In the genomic region with DNA sequence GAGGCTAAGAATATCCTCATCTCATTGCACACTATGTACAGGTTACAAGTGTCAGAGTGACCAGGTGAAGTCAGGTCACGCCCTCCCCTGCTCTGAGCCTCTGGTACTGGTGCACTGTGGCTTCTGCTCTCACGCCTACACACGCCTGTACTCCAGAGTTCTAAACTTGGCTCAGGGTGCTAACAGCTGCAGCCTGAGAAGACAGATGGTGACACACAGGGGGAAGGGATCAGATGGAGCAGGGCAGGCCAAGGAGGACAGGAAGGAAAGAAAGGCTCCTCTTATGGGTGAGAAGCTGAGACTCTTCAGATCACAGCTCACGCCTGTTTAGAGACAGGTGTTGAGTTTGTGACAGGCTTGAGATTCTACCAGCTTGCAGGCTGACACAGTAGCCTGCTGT, we compare ENCODE assay signal across 9 mouse cellular contexts. TPM values are rescaled to one million over a fixed set of nuclear protein-coding genes. Genes with fewer than 3 reads are reported as not detected.
DNase-seq lines count a peak whose midpoint lies in the region; ATAC-seq and TF ChIP-seq lines count a peak whose summit lies in the region.
"Had no signal": no experiment of that assay in that cellular context is flagged by ENCODE, and none has a peak within 500 bp of the region (broad histone marks: within the 10 kb centered on the region; RNA-seq: fewer than 3 reads in every experiment).

No protein-coding gene starts in this region.

- TF ChIP-seq CTCF in layer of hippocampus, adult 2 months (conservative IDR thresholded peaks at IDR 0.05): no peak
- TF ChIP-seq CTCF in brain, embryonic 14.5 days (IDR thresholded peaks at IDR 0.05; ENCODE audit: borderline replicate concordance, extremely low read depth, insufficient read depth, insufficient read length): no peak
- TF ChIP-seq CTCF in thymus, adult 2 months (IDR thresholded peaks at IDR 0.05; ENCODE audit: borderline replicate concordance, control insufficient read depth, extremely low read depth, insufficient read depth, low read length, poor library complexity): no peak

- peak in 1 of 2 experiments; percentile 50 for DNase-seq in layer of hippocampus, adult 2 months (ENCODE audit: low spot score in 2 of 2)
- DNase-seq in layer of hippocampus, adult 9-10 months (ENCODE audit: low spot score): no peak
- peak; percentile 9 for DNase-seq in brain, embryonic 14.5 days (ENCODE audit: low read depth)
- DNase-seq in gastrocnemius, adult 8-10 months (ENCODE audit: low spot score in 2 of 2): peak; percentile 53 to 67
- peak; percentile 42 for DNase-seq in thymus, adult 2 months
- no peak for DNase-seq in adrenal gland, postnatal 36 days
- DNase-seq: lung, adult 2 months had no signal

- TF ChIP-seq POLR2A in brain, embryonic 14.5 days (IDR thresholded peaks at IDR 0.05; ENCODE audit: borderline replicate concordance, extremely low read depth, insufficient read depth, insufficient read length, poor library complexity, severe bottlenecking): no peak
- TF ChIP-seq POLR2A in thymus, adult 2 months (IDR thresholded peaks at IDR 0.05; ENCODE audit: control insufficient read depth, extremely low read depth, insufficient read depth, low read length, poor library complexity): no peak

- no peak overlapping the region for H3K4me3 ChIP-seq in layer of hippocampus, adult 2 months
- no peak overlapping the region for H3K4me3 ChIP-seq in thymus, adult 2 months (ENCODE audit: control insufficient read depth, insufficient read depth, low read length)
- no peak overlapping the region for H3K4me3 ChIP-seq in midbrain, embryonic 16.5 days (ENCODE audit: low read depth, low read length)
- H3K4me3 ChIP-seq: midbrain, embryonic 12.5 days had no signal

- H3K4me1 ChIP-seq in thymus, adult 2 months (replicated peaks; ENCODE audit: control insufficient read depth, insufficient read depth, low read length): peaks cover 26% of the 10 kb centered on the region
- H3K4me1 ChIP-seq in midbrain, embryonic 16.5 days (ENCODE audit: control insufficient read depth, insufficient read depth, low read length): no peaks in the 10 kb centered on the region
- H3K4me1 ChIP-seq: midbrain, embryonic 12.5 days had no signal

- no peak overlapping the region for H3K9ac ChIP-seq in midbrain, embryonic 16.5 days (ENCODE audit: low read depth, low read length)
- H3K9ac ChIP-seq: midbrain, embryonic 12.5 days had no signal

- no peaks in the 10 kb centered on the region for H3K9me3 ChIP-seq in midbrain, embryonic 16.5 days (replicated peaks; ENCODE audit: control insufficient read depth, low read length, poor library complexity, severe bottlenecking)
- H3K9me3 ChIP-seq: midbrain, embryonic 12.5 days had no signal

- WGBS in thymus, adult 2 months: 19% methylated on average over 4 of the region's 4 CpGs
- WGBS in midbrain, embryonic 16.5 days: 88% methylated on average over 4 of the region's 4 CpGs

- peaks cover 7% of the 10 kb centered on the region; the same call in 1 of the 2 replicates for H3K36me3 ChIP-seq in thymus, adult 2 months (ENCODE audit: control insufficient read depth, insufficient read depth, low read length)
- H3K36me3 ChIP-seq in midbrain, embryonic 16.5 days (ENCODE audit: control insufficient read depth, insufficient read depth, low read length): no peaks in the 10 kb centered on the region

- H3K4me2 ChIP-seq in midbrain, embryonic 16.5 days (ENCODE audit: low read length): no peak overlapping the region
- H3K4me2 ChIP-seq: midbrain, embryonic 12.5 days had no signal

- ATAC-seq in midbrain, embryonic 16.5 days: no peak

- no peaks in the 10 kb centered on the region for H3K27me3 ChIP-seq in thymus, adult 2 months (ENCODE audit: control insufficient read depth, insufficient read depth, low read length)
- H3K27me3 ChIP-seq in midbrain, embryonic 16.5 days (ENCODE audit: control insufficient read depth, insufficient read depth, low read depth, low read length): no peaks in the 10 kb centered on the region
- H3K27me3 ChIP-seq: midbrain, embryonic 12.5 days had no signal

- peak overlapping the region; percentile 51; the same call in 1 of the 2 replicates for H3K27ac ChIP-seq in layer of hippocampus, adult 2 months
- peak overlapping the region; percentile 56 for H3K27ac ChIP-seq in thymus, adult 2 months (ENCODE audit: control insufficient read depth, insufficient read depth, low read length)
- no peak overlapping the region for H3K27ac ChIP-seq in midbrain, embryonic 16.5 days (ENCODE audit: low read length)
- H3K27ac ChIP-seq: midbrain, embryonic 12.5 days had no signal

RNA-seq across cellular contexts. Expression of a gene that starts 7.7 kb away (rescaled TPM):
- 10 to 100 TPM; 10.2 to 15.4 TPM for total RNA-seq in layer of hippocampus, adult 2 months (2021)
- polyA plus RNA-seq in brain, embryonic 14.5 days (2012; rRNA removed): 15.2 and 22.5 TPM in 2 replicates
- total RNA-seq in gastrocnemius, adult 8-10 months (2022): 10 to 100 TPM in 2 of 4 experiments, 1 to 10 TPM in 2; 6.8 to 14.2 (median 8.6) TPM
- 33.1 and 39.4 TPM in 2 replicates for polyA plus RNA-seq in thymus, adult 2 months (2012; rRNA removed)
- total RNA-seq in adrenal gland, postnatal 36 days (2021): 10 to 100 TPM in 1 of 2 experiments, 1 to 10 TPM in 1; 6.7 to 11.3 TPM
- 10.5 and 11.3 TPM in 2 replicates for polyA plus RNA-seq in midbrain, embryonic 16.5 days (2015; fragmentation: Nextera tagmentation; extraction: Ambion mirVana)

RNA-seq across cellular contexts. Expression of a gene that starts 11.6 kb away (rescaled TPM):
- total RNA-seq in layer of hippocampus, adult 2 months (2021): 100 to 1,000 TPM; 162 to 165 TPM
- polyA plus RNA-seq in brain, embryonic 14.5 days (2012; rRNA removed): 196 and 230 TPM in 2 replicates
- 10 to 100 TPM in 1 of 4 experiments, 1 to 10 TPM in 3; 8.4 to 11.5 (median 9.7) TPM for total RNA-seq in gastrocnemius, adult 8-10 months (2022)
- polyA plus RNA-seq in thymus, adult 2 months (2012; rRNA removed): 410 and 478 TPM in 2 replicates
- total RNA-seq in adrenal gland, postnatal 36 days (2021): 100 to 1,000 TPM in 1 of 2 experiments, 10 to 100 TPM in 1; 80.3 to 113 TPM
- polyA plus RNA-seq in midbrain, embryonic 16.5 days (2015; fragmentation: Nextera tagmentation; extraction: Ambion mirVana): 194 and 218 TPM in 2 replicates

Comparison
In these comparisons a context has a peak if more than half of its experiments do, and no peak if none do; other contexts are left out.
1. DNase-seq: peak in brain, embryonic 14.5 days (single experiment), gastrocnemius, adult 8-10 months (2 of 2) and thymus, adult 2 months (single experiment); none in layer of hippocampus, adult 9-10 months (single experiment) and adrenal gland, postnatal 36 days (0 of 2).
2. RNA of a gene that starts 11.6 kb away (total RNA-seq): 162 to 165 TPM in layer of hippocampus, adult 2 months and 80.3 to 113 TPM in adrenal gland, postnatal 36 days; 8.4 to 11.5 TPM in gastrocnemius, adult 8-10 months; every median in the first group is over 4 times any median in the second.